Mouse (Mus musculus): ENCODE results near the gene Slc1a2.

GRCm38 (mm10) chr2:102820790-102821189 lies 162.3 kb downstream of the Slc1a2 start:
- no peak for TF ChIP-seq CTCF (IDR thresholded peaks at IDR 0.05; ENCODE audit: low read depth, low read length)
- no peak for TF ChIP-seq TAL1 (conservative IDR thresholded peaks at IDR 0.05; ENCODE audit: low read depth, low read length)
- no peak for TF ChIP-seq GATA1 (IDR thresholded peaks at IDR 0.05; ENCODE audit: borderline replicate concordance, low read length)
- TF ChIP-seq GATA2 (IDR thresholded peaks at IDR 0.05; ENCODE audit: borderline replicate concordance, low read depth, low read length), result no peak
- TF ChIP-seq POLR2AphosphoS5 (IDR thresholded peaks at IDR 0.05; ENCODE audit: insufficient replicate concordance, low read depth, low read length), result no peak
